Mouse (Mus musculus) lung, adult 18-20 months (tissue): Measurements from ENCODE around the gene Ear14.

Experiments
- DNase-seq, 2 experiments: peaks; one replicate each; pipeline ENCODE4 v3.0.0; 2022; ENCODE audit warnings: mixed read lengths in 2 of 2

The Ear14 gene

DNA sequence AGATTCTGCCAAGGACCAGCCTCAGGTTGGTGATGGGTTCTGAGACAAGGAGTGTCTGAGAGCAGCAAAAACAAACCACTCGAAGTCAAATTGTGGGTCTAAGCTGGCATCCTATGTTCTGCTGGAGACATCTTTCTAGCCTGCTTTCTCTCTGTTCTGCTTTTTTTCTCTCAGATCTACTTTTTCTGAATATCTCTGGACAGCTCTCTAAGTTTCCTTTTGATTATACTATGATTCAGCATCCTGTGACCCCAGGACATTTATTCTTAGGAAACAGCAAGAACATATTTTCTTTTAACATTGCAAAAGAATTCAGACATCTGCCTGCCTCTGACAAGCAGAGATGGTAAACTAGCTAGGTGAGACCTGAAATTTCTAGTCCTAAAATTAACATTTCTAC lies 50.4 kb downstream of the Ear14 start:
- no peak for DNase-seq
